Mouse (Mus musculus): Measurements from ENCODE around the gene Ppfibp1.

- TF ChIP-seq CTCF (IDR thresholded peaks at IDR 0.05), result no peak
- TF ChIP-seq EP300 (IDR thresholded peaks at IDR 0.05), result no peak
These were observed 165.7 kb downstream of the Ppfibp1 start for GRCm38 (mm10) chr6:147053785-147054646.
